Mouse (Mus musculus) forebrain, embryonic 15.5 days (tissue): ENCODE measurements around the gene Cmtm3. TPM values are rescaled to one million over a fixed set of nuclear protein-coding genes. Genes with fewer than 3 reads are reported as not detected.

ENCODE experiments used
- ATAC-seq: fragments of 200-750 bp; cut with Nextera tagmentation; replicated peaks from 2 replicates; pipeline ENCODE4 v1.8.0; 2017; ENCODE audit warnings: mild to moderate bottlenecking, moderate TSS enrichment, moderate library complexity
- H3K27ac ChIP-seq: fragments of 300-500 bp; sonication (generic); replicated peaks from 2 replicates; pipeline ENCODE4 v1.5.1; 2015; ENCODE audit warnings: mild to moderate bottlenecking, inconsistent platforms
- H3K27me3 ChIP-seq: fragments of 300-500 bp; sonication (generic); 2 replicates; pipeline ENCODE4 v1.6.1; 2015; ENCODE audit warnings: inconsistent platforms
- H3K36me3 ChIP-seq: fragments of 300-500 bp; sonication (generic); 2 replicates; pipeline ENCODE4 v1.6.1; 2015; ENCODE audit warnings: mild to moderate bottlenecking, inconsistent platforms
- H3K4me1 ChIP-seq: fragments of 300-500 bp; sonication (generic); 2 replicates; pipeline ENCODE4 v1.6.1; 2015; ENCODE audit warnings: inconsistent platforms
- H3K4me2 ChIP-seq: fragments of 300-500 bp; sonication (generic); replicated peaks from 2 replicates; pipeline ENCODE4 v1.6.1; 2015; ENCODE audit warnings: mild to moderate bottlenecking, inconsistent platforms
- H3K4me3 ChIP-seq: fragments of 300-500 bp; sonication (generic); 2 replicates; pipeline ENCODE4 v1.5.1; 2015; ENCODE audit warnings: mild to moderate bottlenecking, inconsistent platforms
- H3K9ac ChIP-seq: fragments of 300-500 bp; sonication (generic); replicated peaks from 2 replicates; pipeline ENCODE4 v1.6.1; 2015; ENCODE audit warnings: mild to moderate bottlenecking, inconsistent platforms
- H3K9me3 ChIP-seq: fragments of 300-500 bp; sonication (generic); 2 replicates; pipeline ENCODE4 v1.6.1; 2016; ENCODE audit warnings: inconsistent platforms
- WGBS: fragments of 180-500 bp; shearing (Covaris S2); methylation state at CpG from one replicate; pipeline ENCODE4 v1.1.7; 2015; ENCODE audit warnings: mixed read lengths; 5-methylcytosine and 5-hydroxymethylcytosine counted together
- polyA plus RNA-seq: library from polyadenylated mRNA; unstranded; fragments of >200 nt; fragmentation: Nextera tagmentation; extraction: Ambion mirVana; gene quantifications from 2 replicates; pipeline ENCODE4 v1.2.1, GENCODE M21; 2015

The Cmtm3 gene
- polyA plus RNA-seq, 1 experiment from 2014 or later: 34.3 TPM

DNA sequence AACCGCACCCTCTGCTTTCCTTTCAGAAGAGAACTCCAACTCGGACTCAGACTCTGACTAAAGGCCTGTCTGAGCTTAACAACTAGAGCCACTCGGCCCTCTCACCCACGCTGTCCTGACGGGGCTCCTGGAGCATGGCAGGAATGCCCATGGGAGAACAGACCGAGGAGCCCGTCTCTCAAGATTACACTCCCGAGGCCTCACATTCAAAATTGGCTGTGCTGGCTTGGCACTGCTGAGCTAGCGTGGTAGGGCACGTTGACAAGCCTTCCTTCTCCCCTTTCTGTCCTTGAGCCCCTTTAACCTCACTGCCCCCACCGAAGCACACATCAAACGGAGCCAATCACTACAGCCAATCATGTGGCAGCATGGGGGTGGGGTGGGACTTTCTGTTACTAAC, 7.5 kb downstream of the Cmtm3 start:
- Histone ChIP-seq H3K4me3 (no peak overlapping the region), H3K27me3 (no peaks in the 10 kb centered on the region), H3K36me3 (no peaks in the 10 kb centered on the region; the same call in 1 of the 2 replicates), H3K9ac (no peak overlapping the region), H3K4me1 (no peaks in the 10 kb centered on the region), H3K27ac (no peak overlapping the region), H3K9me3 (no peaks in the 10 kb centered on the region), H3K4me2 (no peak overlapping the region)
- 58% methylated on average over 12 of the region's 12 CpGs for WGBS
- no peak for ATAC-seq

DNA sequence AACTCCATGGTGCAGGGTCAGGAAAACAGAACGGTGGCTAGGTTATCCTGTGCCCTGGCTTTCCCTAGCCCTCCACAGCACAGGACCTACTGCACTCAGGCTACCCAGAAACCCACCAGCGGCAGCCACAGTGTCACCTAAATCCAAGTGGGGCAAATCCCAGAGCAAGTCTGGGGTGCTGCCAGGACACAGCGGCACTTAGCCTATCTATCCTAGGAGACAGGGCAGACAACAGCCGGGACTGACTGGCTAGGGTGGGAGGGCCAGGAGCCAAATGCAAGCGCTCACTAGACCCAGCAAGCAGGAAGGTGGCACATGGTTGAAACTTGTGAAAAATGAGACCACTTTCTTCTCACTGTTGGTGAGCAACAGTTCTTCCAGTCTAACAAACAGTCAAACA, 9.8 kb downstream of the Cmtm3 start:
- H3K4me3 ChIP-seq: no peak overlapping the region
- no peak overlapping the region for H3K4me2 ChIP-seq
- 88% methylated on average over 5 of the region's 5 CpGs for WGBS
- no peaks in the 10 kb centered on the region for H3K4me1 ChIP-seq
- no peak for ATAC-seq
- H3K27me3 ChIP-seq: no peaks in the 10 kb centered on the region
- H3K27ac ChIP-seq: no peak overlapping the region
- H3K9me3 ChIP-seq: no peaks in the 10 kb centered on the region
- no peak overlapping the region for H3K9ac ChIP-seq
- no peaks in the 10 kb centered on the region; the same call in 1 of the 2 replicates for H3K36me3 ChIP-seq

- H3K9me3 ChIP-seq: no peaks in the 10 kb centered on the region
- H3K27me3 ChIP-seq: no peaks in the 10 kb centered on the region
- no peak overlapping the region for H3K4me2 ChIP-seq
- H3K9ac ChIP-seq: no peak overlapping the region
- ATAC-seq: no peak
- WGBS: 86% methylated on average over 13 of the region's 13 CpGs
- H3K4me3 ChIP-seq: no peak overlapping the region
- no peaks in the 10 kb centered on the region for H3K4me1 ChIP-seq
- no peak overlapping the region for H3K27ac ChIP-seq
- H3K36me3 ChIP-seq: peaks cover 5% of the 10 kb centered on the region; the same call in 1 of the 2 replicates
These were observed 10.8 kb downstream of the Cmtm3 start for GRCm38 (mm10) chr8:104350047-104350446.

DNA sequence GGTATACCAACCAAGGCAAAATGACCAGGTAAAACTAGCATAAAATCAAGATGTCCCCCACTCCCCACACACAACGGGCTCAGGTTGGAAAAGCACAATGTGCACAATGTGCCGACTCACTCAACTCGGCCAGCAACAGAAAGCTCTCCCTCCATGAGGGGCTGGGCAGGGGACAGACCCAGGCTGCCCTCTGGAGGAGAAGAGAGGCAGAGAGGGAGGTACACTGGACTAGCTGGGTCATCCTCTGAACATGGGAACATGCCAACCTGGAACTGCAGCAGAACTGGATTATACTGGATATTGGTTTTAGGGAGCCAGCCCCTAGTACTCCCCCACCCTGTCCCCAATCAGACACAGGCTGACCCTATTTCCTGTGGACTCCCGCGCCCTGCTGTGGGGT, 14.0 kb downstream of the Cmtm3 start:
- ATAC-seq: peak; percentile 57; the same call in 1 of the 2 replicates
- Histone ChIP-seq H3K4me2 (no peak overlapping the region), H3K36me3 (peaks cover 8% of the 10 kb centered on the region; the same call in 1 of the 2 replicates), H3K27ac (no peak overlapping the region), H3K27me3 (no peaks in the 10 kb centered on the region), H3K9ac (no peak overlapping the region), H3K9me3 (no peaks in the 10 kb centered on the region), H3K4me3 (no peak overlapping the region), H3K4me1 (no peaks in the 10 kb centered on the region)
- 57% methylated on average over 5 of the region's 5 CpGs for WGBS

DNA sequence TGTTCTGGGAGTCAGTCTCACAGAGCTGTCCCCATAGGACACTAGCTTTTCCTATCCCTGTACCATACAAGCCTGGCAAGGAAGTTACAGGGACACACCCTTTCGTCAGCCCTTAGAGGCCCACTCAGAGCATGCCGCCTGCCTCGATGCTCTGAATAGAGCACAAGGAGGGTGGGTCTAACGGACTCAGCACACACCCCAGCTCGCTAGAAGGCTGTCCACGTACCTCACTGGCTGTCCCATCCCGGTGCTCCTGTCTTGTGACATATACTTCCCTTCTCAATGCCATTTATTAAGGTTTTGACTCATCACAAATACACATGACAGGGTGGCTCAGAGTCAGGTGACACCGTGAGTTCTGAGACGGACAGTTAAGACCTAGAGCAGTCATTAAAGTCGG, 15.3 kb downstream of the Cmtm3 start:
- Histone ChIP-seq H3K9me3 (no peaks in the 10 kb centered on the region), H3K9ac (no peak overlapping the region), H3K27me3 (no peaks in the 10 kb centered on the region), H3K4me2 (no peak overlapping the region), H3K4me3 (no peak overlapping the region), H3K4me1 (0 out of 2 replicates have a peak, but pooled peaks cover under 1% of the 10 kb centered on the region), H3K27ac (no peak overlapping the region), H3K36me3 (peaks cover 8% of the 10 kb centered on the region; the same call in 1 of the 2 replicates)
- WGBS: 93% methylated on average over 10 of the region's 10 CpGs
- ATAC-seq: no peak

DNA sequence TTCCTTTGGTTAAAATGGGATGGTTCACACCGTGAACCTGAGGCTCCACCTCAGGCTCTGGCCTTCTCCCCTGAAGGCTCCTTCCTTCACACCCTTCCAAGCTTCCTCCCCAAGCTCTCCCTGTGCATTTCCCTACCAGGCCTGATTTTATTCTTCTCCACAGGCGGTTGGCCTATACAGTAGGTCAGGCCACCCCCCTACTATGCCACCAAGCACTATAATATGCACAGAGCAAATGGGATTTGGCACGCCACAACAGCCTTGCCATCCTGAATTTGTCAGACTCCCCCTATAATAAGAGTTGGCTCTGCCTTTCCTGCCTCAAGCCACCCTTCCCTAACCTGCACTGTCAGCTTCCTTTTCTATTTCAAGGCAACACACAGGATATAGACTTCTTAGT, 19.4 kb downstream of the Cmtm3 start:
- Histone ChIP-seq H3K27ac (no peak overlapping the region), H3K9ac (no peak overlapping the region), H3K36me3 (peaks cover 8% of the 10 kb centered on the region; the same call in 1 of the 2 replicates), H3K27me3 (no peaks in the 10 kb centered on the region), H3K4me1 (0 out of 2 replicates have a peak, but pooled peaks cover 6% of the 10 kb centered on the region), H3K4me2 (no peak overlapping the region), H3K4me3 (no peak overlapping the region), H3K9me3 (no peaks in the 10 kb centered on the region)
- no peak for ATAC-seq
- 89% methylated on average over 3 of the region's 3 CpGs for WGBS

- Histone ChIP-seq H3K27ac (no peak overlapping the region), H3K9ac (no peak overlapping the region), H3K9me3 (no peaks in the 10 kb centered on the region), H3K4me3 (no peak overlapping the region), H3K36me3 (0 out of 2 replicates have a peak, but pooled peaks cover 3% of the 10 kb centered on the region), H3K27me3 (no peaks in the 10 kb centered on the region), H3K4me1 (0 out of 2 replicates have a peak, but pooled peaks cover 6% of the 10 kb centered on the region), H3K4me2 (no peak overlapping the region)
- no peak for ATAC-seq
- WGBS: 66% methylated on average over 15 of the region's 15 CpGs
These were observed 20.7 kb downstream of the Cmtm3 start for GRCm38 (mm10) chr8:104359778-104360456.

- H3K4me1 ChIP-seq: peaks cover 21% of the 10 kb centered on the region
- WGBS: 93% methylated on average over 9 of the region's 9 CpGs
- no peak overlapping the region for H3K4me2 ChIP-seq
- H3K27me3 ChIP-seq: no peaks in the 10 kb centered on the region
- no peaks in the 10 kb centered on the region for H3K36me3 ChIP-seq
- no peak overlapping the region for H3K4me3 ChIP-seq
- H3K9ac ChIP-seq: no peak overlapping the region
- no peaks in the 10 kb centered on the region for H3K9me3 ChIP-seq
- no peak for ATAC-seq
- H3K27ac ChIP-seq: no peak overlapping the region
These were observed 26.5 kb downstream of the Cmtm3 start for GRCm38 (mm10) chr8:104365695-104366094.

GRCm38 (mm10) chr8:104367398-104367797, 28.2 kb downstream of the Cmtm3 start:
- no peak overlapping the region for H3K4me2 ChIP-seq
- H3K27ac ChIP-seq: peak overlapping the region; percentile 3; the same call in 1 of the 2 replicates
- H3K27me3 ChIP-seq: no peaks in the 10 kb centered on the region
- no peaks in the 10 kb centered on the region for H3K36me3 ChIP-seq
- H3K4me3 ChIP-seq: no peak overlapping the region
- H3K4me1 ChIP-seq: peaks cover 21% of the 10 kb centered on the region
- ATAC-seq: peak; percentile 56; the same call in 1 of the 2 replicates
- no peaks in the 10 kb centered on the region for H3K9me3 ChIP-seq
- no peak overlapping the region for H3K9ac ChIP-seq
- WGBS: 8% methylated on average over 5 of the region's 5 CpGs

DNA sequence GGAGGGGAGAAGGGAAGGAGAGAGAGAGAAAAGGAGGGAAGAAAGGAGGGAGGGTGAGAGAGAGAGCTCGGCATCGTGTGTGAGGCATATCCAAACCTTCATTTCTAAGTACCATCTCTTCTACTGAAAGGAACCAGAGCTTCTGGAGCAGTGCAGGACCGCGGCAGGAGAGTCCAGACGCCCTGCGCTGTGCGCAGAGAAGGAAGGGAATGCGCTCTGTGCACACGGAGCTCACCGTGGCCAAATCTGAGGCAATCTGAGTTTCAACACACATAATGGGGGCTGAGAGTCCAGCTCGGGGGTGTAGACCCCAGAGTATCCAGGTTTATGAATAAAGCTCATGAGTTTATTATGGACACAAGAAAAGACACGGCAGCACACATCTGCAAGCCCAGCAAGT, 30.4 kb downstream of the Cmtm3 start:
- ATAC-seq: no peak
- no peak overlapping the region for H3K4me2 ChIP-seq

DNA sequence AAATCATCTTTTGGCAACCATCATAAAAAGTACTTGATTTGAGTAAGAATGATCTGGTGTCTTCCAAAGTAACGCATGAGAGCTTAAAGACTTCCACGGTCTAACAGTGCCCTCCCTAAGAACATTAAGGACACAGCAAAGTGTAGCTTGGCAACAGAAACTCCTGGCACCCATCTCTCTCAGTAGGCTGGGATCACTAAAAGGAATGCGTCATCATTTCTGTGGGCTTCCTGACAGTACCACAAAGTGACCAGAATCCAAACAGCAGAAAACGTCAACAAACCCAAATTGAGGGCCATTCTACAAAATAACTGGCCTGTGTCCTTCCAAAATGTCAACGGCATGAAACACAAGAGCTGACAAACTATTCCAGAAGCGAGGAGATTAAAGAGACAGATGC, 30.9 kb downstream of the Cmtm3 start:
- Histone ChIP-seq H3K36me3 (no peaks in the 10 kb centered on the region), H3K4me2 (no peak overlapping the region), H3K9ac (no peak overlapping the region), H3K9me3 (no peaks in the 10 kb centered on the region), H3K27me3 (no peaks in the 10 kb centered on the region), H3K27ac (no peak overlapping the region), H3K4me3 (no peak overlapping the region), H3K4me1 (peaks cover 29% of the 10 kb centered on the region)
- WGBS: 71% methylated on average over 6 of the region's 6 CpGs
- no peak for ATAC-seq

More for the DNA sequence above, 30.4 kb downstream of the Cmtm3 start:
- 69% methylated on average over 12 of the region's 12 CpGs for WGBS
- Histone ChIP-seq H3K4me3 (no peak overlapping the region), H3K27me3 (no peaks in the 10 kb centered on the region), H3K9me3 (no peaks in the 10 kb centered on the region), H3K36me3 (no peaks in the 10 kb centered on the region), H3K9ac (no peak overlapping the region), H3K4me1 (peaks cover 24% of the 10 kb centered on the region), H3K27ac (0 out of 2 replicates have a peak overlapping the region, but pooled peaks have one; percentile 49)

DNA sequence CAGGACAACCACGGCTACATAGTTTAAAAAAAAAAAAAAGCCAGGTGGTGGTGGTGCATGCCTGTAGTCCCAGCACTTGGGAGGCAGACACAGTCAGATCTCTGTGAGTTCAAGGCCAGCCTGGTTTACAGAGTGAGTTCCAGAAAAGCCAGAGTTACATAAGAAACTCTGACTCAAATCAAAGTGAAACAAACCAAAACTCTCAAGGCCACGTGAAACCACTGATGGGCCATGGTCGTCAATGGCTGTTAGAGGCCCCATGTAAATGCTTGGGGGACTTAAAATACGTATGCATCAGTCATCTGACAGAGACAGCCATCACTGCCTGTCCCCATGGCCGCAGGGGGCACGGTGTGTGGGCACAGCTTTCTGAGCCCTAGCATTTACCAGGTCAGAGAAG, 31.9 kb downstream of the Cmtm3 start:
- WGBS: 96% methylated on average over 6 of the region's 6 CpGs
- Histone ChIP-seq H3K9ac (no peak overlapping the region), H3K27ac (no peak overlapping the region), H3K9me3 (no peaks in the 10 kb centered on the region), H3K4me3 (no peak overlapping the region), H3K4me2 (no peak overlapping the region), H3K36me3 (no peaks in the 10 kb centered on the region), H3K27me3 (no peaks in the 10 kb centered on the region), H3K4me1 (peaks cover 37% of the 10 kb centered on the region)
- ATAC-seq: no peak

DNA sequence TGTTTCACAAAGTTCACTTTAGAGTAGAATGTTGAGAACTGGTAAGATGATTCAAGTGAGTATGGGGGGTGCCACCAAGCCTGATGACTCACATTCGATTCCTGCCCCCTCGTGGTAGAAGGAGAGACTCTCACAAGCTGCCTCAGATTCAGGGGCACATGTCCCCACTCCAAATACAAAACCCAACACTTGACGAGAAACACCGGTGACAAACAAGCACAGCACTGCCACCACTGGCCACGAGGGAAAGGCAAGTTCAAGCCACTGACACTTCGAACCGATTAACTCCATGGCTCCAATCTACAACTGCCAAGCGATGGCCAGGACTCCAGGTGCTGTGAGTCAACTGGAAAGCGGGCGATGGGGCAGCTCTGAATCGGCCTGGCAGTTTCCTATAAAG, 34.6 kb downstream of the Cmtm3 start:
- Histone ChIP-seq H3K4me1 (peaks cover 28% of the 10 kb centered on the region), H3K27ac (no peak overlapping the region), H3K4me3 (no peak overlapping the region), H3K9me3 (no peaks in the 10 kb centered on the region), H3K4me2 (no peak overlapping the region), H3K27me3 (no peaks in the 10 kb centered on the region), H3K9ac (no peak overlapping the region), H3K36me3 (no peaks in the 10 kb centered on the region)
- WGBS: 89% methylated on average over 11 of the region's 11 CpGs
- no peak for ATAC-seq
